Mouse (Mus musculus): Measurements from ENCODE around the gene Hmcn1. TPM values are rescaled to one million over a fixed set of nuclear protein-coding genes. Genes with fewer than 3 reads are reported as not detected.

Gene Hmcn1
- polyA plus RNA-seq, 1 experiment from 2014 or later, result 1.3 TPM

DNA sequence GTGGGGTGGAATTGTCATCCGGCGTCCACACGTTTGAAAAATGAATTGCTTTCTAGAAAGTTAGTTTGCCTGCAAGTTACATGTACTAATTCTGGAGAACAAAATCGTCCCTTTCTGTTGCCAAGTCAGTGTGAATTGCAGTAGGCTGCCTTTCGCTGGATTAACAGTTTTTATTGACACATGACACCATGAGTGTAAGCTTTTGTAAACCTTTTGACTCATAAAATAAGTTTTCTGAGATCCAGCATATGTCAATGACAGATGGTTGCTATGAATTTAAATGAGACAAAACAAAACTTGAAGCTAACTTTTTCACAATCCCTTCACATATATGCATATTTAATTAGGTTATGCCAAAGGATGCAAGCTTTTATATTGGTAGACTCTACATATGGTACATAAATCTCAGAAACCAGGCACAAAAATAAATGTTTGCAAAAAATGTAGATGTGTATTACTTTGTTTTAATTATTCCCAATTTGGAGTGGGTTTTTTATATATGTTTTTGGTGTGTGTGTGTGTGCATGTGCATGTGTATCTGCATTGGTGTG, 79.6 kb downstream of the Hmcn1 start:
- no peaks in the 10 kb centered on the region for H3K9me3 ChIP-seq (ENCODE audit: control insufficient read depth, low read length)
- WGBS, result 87% methylated on average over 5 of the region's 5 CpGs
- H3K9ac ChIP-seq (ENCODE audit: low read depth, low read length), result no peak overlapping the region
- H3K4me3 ChIP-seq (ENCODE audit: low read length), result no peak overlapping the region
- no peaks in the 10 kb centered on the region for H3K4me1 ChIP-seq (ENCODE audit: control insufficient read depth, insufficient read depth, low read depth, low read length)
- no peaks in the 10 kb centered on the region for H3K27me3 ChIP-seq (replicated peaks; ENCODE audit: control insufficient read depth, insufficient read depth, low read length)
- no peak overlapping the region for H3K27ac ChIP-seq (ENCODE audit: low read depth, low read length)
- no peak for ATAC-seq
- no peak overlapping the region for H3K4me2 ChIP-seq (ENCODE audit: low read length)
- no peaks in the 10 kb centered on the region for H3K36me3 ChIP-seq (ENCODE audit: control insufficient read depth, insufficient read depth, low read length)

DNA sequence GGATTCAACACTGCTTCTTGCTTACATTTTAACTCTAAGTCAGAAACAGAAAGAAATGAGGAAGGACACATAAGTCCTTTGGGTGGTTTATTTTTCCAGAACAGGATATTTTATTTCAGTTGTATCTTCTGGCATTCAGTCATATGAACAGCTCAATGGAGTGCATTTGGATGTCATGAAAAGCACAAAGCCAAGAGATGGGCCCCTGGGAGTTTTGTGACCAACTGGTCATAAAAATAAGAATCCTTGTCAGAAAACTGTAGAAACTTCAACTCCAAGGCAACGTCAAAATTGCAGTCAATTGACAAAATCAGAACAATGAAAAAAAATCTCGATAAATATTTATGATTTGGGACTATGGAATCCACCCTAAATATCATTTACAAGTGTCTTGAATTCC, 83.6 kb downstream of the Hmcn1 start:
- ATAC-seq, result no peak
- 87% methylated on average over 2 of the region's 2 CpGs for WGBS

DNA sequence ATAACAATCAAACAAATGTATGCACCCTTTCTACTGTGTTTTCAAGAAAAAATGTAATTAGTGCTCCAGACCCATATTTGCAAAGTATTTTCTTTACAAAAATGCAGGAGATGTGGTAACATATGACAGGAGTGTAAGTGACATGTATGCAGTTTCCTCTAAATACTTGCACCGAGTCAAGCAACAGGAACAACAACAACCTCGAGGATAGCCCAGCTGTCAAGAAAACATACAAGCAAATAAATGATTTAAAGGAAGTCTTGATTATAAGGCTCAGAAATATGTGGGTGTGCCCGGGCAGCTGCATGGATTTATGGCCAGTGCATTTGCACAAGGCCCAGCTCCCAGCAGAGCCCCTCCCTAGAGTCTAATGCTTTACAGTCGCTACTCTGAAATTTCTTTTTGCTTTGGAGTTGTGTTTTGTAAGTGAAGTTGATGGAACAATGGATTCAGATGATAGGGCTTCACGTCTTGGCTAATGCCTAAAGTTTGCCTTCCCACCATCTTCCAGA, 99.5 kb downstream of the Hmcn1 start:
- no peak for ATAC-seq
- 91% methylated on average over 5 of the region's 5 CpGs for WGBS
- Histone ChIP-seq H3K9ac (ENCODE audit: low read depth, low read length) (no peak overlapping the region), H3K4me1 (ENCODE audit: control insufficient read depth, insufficient read depth, low read depth, low read length) (no peaks in the 10 kb centered on the region), H3K9me3 (ENCODE audit: control insufficient read depth, low read length) (no peaks in the 10 kb centered on the region), H3K27ac (ENCODE audit: low read depth, low read length) (no peak overlapping the region), H3K4me2 (ENCODE audit: low read length) (no peak overlapping the region), H3K27me3 (replicated peaks; ENCODE audit: control insufficient read depth, insufficient read depth, low read length) (no peaks in the 10 kb centered on the region), H3K36me3 (ENCODE audit: control insufficient read depth, insufficient read depth, low read length) (no peaks in the 10 kb centered on the region), H3K4me3 (ENCODE audit: low read length) (no peak overlapping the region)

More for the DNA sequence above, 83.6 kb downstream of the Hmcn1 start:
- no peaks in the 10 kb centered on the region for H3K27me3 ChIP-seq (replicated peaks; ENCODE audit: control insufficient read depth, insufficient read depth, low read length)
- no peak overlapping the region for H3K9ac ChIP-seq (ENCODE audit: low read depth, low read length)
- H3K4me3 ChIP-seq (ENCODE audit: low read length), result no peak overlapping the region
- H3K9me3 ChIP-seq (ENCODE audit: control insufficient read depth, low read length), result no peaks in the 10 kb centered on the region
- no peaks in the 10 kb centered on the region for H3K36me3 ChIP-seq (ENCODE audit: control insufficient read depth, insufficient read depth, low read length)
- H3K4me1 ChIP-seq (ENCODE audit: control insufficient read depth, insufficient read depth, low read depth, low read length), result no peaks in the 10 kb centered on the region
- H3K4me2 ChIP-seq (ENCODE audit: low read length), result no peak overlapping the region
- H3K27ac ChIP-seq (ENCODE audit: low read depth, low read length), result no peak overlapping the region

DNA sequence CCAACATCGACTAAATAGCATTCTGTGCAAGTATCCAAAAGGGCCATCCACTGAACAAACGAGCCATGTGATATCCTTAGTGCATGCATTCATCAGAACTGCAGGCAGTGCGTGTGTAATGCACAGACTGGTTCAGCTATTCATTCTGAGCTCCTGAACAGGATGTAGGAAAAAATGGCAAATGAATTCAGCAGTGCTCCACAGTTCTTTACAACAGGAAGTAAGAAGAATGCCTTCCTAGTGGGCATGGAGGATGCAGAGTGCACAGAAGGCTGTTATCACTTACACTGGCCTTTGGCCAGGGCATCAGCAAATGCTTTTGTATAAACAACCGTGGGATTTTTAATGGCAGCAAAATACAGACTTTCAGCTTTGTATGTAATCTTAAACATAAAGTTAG, 103.2 kb downstream of the Hmcn1 start:
- Histone ChIP-seq H3K9me3 (ENCODE audit: control insufficient read depth, low read length) (no peaks in the 10 kb centered on the region), H3K27me3 (replicated peaks; ENCODE audit: control insufficient read depth, insufficient read depth, low read length) (no peaks in the 10 kb centered on the region), H3K4me2 (ENCODE audit: low read length) (no peak overlapping the region), H3K4me3 (ENCODE audit: low read length) (no peak overlapping the region), H3K36me3 (ENCODE audit: control insufficient read depth, insufficient read depth, low read length) (no peaks in the 10 kb centered on the region), H3K4me1 (ENCODE audit: control insufficient read depth, insufficient read depth, low read depth, low read length) (no peaks in the 10 kb centered on the region), H3K27ac (ENCODE audit: low read depth, low read length) (no peak overlapping the region), H3K9ac (ENCODE audit: low read depth, low read length) (no peak overlapping the region)
- WGBS, result 65% methylated on average over 4 of the region's 4 CpGs
- no peak for ATAC-seq

DNA sequence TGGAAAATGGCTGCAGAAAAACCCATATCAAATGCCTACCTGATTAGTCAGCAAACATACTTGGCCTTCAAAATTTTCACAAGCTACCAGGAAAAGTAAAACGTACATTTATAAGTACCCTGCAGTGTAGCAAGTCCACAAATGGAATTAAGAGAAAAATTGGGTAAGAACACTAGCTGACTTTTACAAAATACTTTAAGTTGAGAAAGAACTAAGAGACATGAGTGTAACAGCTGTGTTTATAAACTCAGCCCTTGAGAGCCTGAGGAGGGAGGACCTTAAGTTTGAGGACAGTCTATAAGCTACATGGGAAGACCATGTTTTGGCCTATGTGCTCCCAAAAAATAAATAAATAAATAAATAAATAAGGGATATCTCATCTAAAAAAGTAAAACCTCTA, 107.0 kb downstream of the Hmcn1 start:
- Histone ChIP-seq H3K9ac (ENCODE audit: low read depth, low read length) (no peak overlapping the region), H3K27ac (ENCODE audit: low read depth, low read length) (no peak overlapping the region), H3K4me3 (ENCODE audit: low read length) (no peak overlapping the region), H3K36me3 (ENCODE audit: control insufficient read depth, insufficient read depth, low read length) (no peaks in the 10 kb centered on the region), H3K9me3 (ENCODE audit: control insufficient read depth, low read length) (no peaks in the 10 kb centered on the region), H3K4me2 (ENCODE audit: low read length) (no peak overlapping the region), H3K27me3 (replicated peaks; ENCODE audit: control insufficient read depth, insufficient read depth, low read length) (no peaks in the 10 kb centered on the region), H3K4me1 (ENCODE audit: control insufficient read depth, insufficient read depth, low read depth, low read length) (no peaks in the 10 kb centered on the region)
- ATAC-seq, result no peak
- WGBS, result 82% methylated on average over 1 of the region's 1 CpGs

DNA sequence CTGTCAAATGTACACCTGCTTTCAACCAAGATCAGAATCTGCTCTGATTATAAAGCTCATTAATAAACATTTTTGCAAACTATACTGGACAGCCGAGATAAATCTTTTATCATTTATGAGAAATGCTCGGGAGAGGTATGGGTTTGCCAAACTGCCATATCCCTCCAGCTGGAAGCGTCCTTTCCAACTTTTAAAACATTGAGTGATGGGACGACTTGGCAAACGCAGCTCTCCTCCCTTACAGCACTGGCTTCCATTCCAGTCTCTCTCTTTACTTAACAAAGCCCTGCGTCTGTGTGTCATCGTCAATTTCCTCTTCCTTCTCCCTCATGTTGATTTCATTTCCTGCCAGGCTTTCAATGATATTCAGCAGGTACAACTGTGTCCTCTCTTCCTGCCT, 114.8 kb downstream of the Hmcn1 start:
- Histone ChIP-seq H3K27ac (ENCODE audit: low read depth, low read length) (no peak overlapping the region), H3K36me3 (ENCODE audit: control insufficient read depth, insufficient read depth, low read length) (no peaks in the 10 kb centered on the region), H3K9ac (ENCODE audit: low read depth, low read length) (no peak overlapping the region), H3K9me3 (ENCODE audit: control insufficient read depth, low read length) (no peaks in the 10 kb centered on the region), H3K4me2 (ENCODE audit: low read length) (no peak overlapping the region), H3K4me3 (ENCODE audit: low read length) (no peak overlapping the region), H3K27me3 (replicated peaks; ENCODE audit: control insufficient read depth, insufficient read depth, low read length) (no peaks in the 10 kb centered on the region), H3K4me1 (ENCODE audit: control insufficient read depth, insufficient read depth, low read depth, low read length) (no peaks in the 10 kb centered on the region)
- ATAC-seq, result no peak
- WGBS, result 74% methylated on average over 7 of the region's 7 CpGs

DNA sequence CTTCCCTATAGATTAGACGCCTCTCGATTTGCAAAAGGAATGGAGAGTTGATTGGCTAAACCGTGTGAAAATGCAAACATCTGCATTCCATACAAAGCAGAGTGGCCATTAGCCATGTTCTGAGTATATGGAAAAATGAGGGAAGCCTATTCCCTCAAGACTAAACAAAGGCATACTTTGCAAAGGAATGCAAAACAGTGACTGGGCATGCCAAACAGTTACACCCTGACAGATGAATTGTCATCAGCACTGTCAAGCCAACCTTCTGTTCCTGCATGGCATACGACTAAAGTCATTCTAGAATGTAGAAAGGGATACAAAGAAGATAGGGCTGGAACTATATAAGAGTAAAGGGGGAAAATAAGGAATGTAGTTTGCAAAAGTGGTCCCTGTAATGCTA, 115.3 kb downstream of the Hmcn1 start:
- no peak for ATAC-seq
- Histone ChIP-seq H3K36me3 (ENCODE audit: control insufficient read depth, insufficient read depth, low read length) (no peaks in the 10 kb centered on the region), H3K4me1 (ENCODE audit: control insufficient read depth, insufficient read depth, low read depth, low read length) (no peaks in the 10 kb centered on the region), H3K27ac (ENCODE audit: low read depth, low read length) (no peak overlapping the region), H3K9ac (ENCODE audit: low read depth, low read length) (no peak overlapping the region), H3K4me2 (ENCODE audit: low read length) (no peak overlapping the region), H3K4me3 (ENCODE audit: low read length) (no peak overlapping the region), H3K9me3 (ENCODE audit: control insufficient read depth, low read length) (no peaks in the 10 kb centered on the region), H3K27me3 (replicated peaks; ENCODE audit: control insufficient read depth, insufficient read depth, low read length) (no peaks in the 10 kb centered on the region)
- 55% methylated on average over 4 of the region's 4 CpGs for WGBS

DNA sequence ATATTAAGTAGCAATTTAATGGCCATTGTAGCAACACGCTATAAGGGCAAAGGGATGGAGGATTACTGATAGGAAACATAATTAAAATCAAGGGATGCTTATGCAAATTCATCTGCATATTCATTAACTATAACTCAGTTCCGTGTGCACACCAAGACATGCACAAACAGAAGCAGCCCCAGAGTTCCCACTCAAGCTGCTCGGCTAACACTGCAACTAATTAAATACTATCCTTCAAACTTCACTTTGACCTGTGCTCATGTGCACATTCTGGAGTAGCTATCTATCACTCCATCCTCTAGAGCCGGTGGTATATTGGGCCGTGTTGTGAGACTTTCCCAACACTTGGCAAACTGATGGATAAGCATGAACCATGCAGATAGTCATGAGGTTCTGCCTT, 119.2 kb downstream of the Hmcn1 start:
- Histone ChIP-seq H3K4me1 (ENCODE audit: control insufficient read depth, insufficient read depth, low read depth, low read length) (no peaks in the 10 kb centered on the region), H3K36me3 (ENCODE audit: control insufficient read depth, insufficient read depth, low read length) (no peaks in the 10 kb centered on the region), H3K4me3 (ENCODE audit: low read length) (no peak overlapping the region), H3K9me3 (ENCODE audit: control insufficient read depth, low read length) (no peaks in the 10 kb centered on the region), H3K4me2 (ENCODE audit: low read length) (no peak overlapping the region), H3K27me3 (replicated peaks; ENCODE audit: control insufficient read depth, insufficient read depth, low read length) (no peaks in the 10 kb centered on the region), H3K27ac (ENCODE audit: low read depth, low read length) (no peak overlapping the region), H3K9ac (ENCODE audit: low read depth, low read length) (no peak overlapping the region)
- WGBS, result 65% methylated on average over 5 of the region's 5 CpGs
- ATAC-seq, result no peak

DNA sequence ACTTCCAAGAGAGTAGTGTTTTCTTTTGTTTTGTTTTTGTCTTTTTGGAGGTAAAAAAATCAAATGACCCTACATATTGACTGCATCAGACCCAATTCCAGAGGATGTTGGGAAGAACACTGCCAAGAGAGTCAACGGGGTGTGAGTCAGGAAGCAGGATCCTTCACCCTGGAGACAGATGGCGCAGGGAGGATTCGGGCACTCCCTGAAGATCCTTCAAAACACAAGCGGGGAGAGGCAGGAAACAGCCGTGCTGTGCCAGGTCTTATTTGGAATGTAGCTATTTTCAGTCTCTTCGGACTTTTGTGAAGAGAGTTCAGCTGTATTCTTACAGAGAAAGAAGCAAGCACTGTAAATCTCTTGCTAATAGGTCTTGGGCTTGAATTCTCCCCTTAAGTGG, 120.0 kb downstream of the Hmcn1 start:
- Histone ChIP-seq H3K4me2 (ENCODE audit: low read length) (no peak overlapping the region), H3K9me3 (ENCODE audit: control insufficient read depth, low read length) (no peaks in the 10 kb centered on the region), H3K36me3 (ENCODE audit: control insufficient read depth, insufficient read depth, low read length) (no peaks in the 10 kb centered on the region), H3K27ac (ENCODE audit: low read depth, low read length) (no peak overlapping the region), H3K27me3 (replicated peaks; ENCODE audit: control insufficient read depth, insufficient read depth, low read length) (no peaks in the 10 kb centered on the region), H3K4me3 (ENCODE audit: low read length) (no peak overlapping the region), H3K4me1 (ENCODE audit: control insufficient read depth, insufficient read depth, low read depth, low read length) (no peaks in the 10 kb centered on the region), H3K9ac (ENCODE audit: low read depth, low read length) (no peak overlapping the region)
- 49% methylated on average over 6 of the region's 6 CpGs for WGBS
- no peak for ATAC-seq

DNA sequence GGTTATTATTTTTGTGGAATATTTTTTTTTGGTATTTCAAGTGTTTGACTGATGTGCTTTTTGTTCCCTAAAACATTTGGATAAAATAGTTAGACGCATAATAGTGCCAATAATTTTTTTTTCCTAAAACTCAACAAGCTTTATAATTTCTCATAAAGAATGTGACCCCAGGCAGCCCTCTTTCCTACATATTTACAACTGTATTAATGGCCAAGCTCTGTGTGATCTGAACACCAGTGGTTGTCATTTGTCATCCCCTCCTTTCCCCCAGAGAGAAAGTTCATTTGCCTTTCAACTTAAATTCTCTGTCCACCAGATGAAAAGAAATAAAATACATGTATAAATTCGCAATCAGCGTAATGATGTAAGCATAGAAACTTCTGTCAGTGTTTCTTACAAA, 121.1 kb downstream of the Hmcn1 start:
- Histone ChIP-seq H3K36me3 (ENCODE audit: control insufficient read depth, insufficient read depth, low read length) (no peaks in the 10 kb centered on the region), H3K4me1 (ENCODE audit: control insufficient read depth, insufficient read depth, low read depth, low read length) (no peaks in the 10 kb centered on the region), H3K4me2 (ENCODE audit: low read length) (no peak overlapping the region), H3K4me3 (ENCODE audit: low read length) (no peak overlapping the region), H3K27ac (ENCODE audit: low read depth, low read length) (no peak overlapping the region), H3K27me3 (replicated peaks; ENCODE audit: control insufficient read depth, insufficient read depth, low read length) (no peaks in the 10 kb centered on the region), H3K9ac (ENCODE audit: low read depth, low read length) (no peak overlapping the region), H3K9me3 (ENCODE audit: control insufficient read depth, low read length) (no peaks in the 10 kb centered on the region)
- no peak for ATAC-seq
- WGBS, result 92% methylated on average over 3 of the region's 3 CpGs
